31 mouse cellular contexts compared by ENCODE assay signal in the genomic region with DNA sequence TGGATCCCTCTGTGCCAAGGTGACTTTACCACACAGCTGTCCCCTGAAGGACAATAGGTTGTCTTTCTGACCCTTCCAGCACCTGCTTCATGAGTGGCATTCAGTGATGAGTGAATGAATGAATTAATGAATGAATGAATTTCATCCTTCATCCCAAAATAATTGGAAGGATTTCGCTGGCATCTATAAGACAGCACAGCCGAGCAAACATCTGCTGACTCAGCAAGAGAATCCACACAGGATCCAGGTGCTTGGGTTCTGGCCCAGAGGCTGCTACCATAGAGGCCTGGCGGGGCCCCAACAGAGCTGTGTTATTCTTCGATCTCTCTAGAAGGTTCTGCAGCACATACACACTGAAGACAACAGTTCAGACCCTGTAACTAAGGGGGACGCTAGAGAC.
"Had no signal": no experiment of that assay in that cellular context is flagged by ENCODE, and none has a peak within 500 bp of the region (broad histone marks: within the 10 kb centered on the region; RNA-seq: fewer than 3 reads in every experiment).

No protein-coding gene starts in this region.

- H3K4me3 ChIP-seq: heart, embryonic 12.5 days; heart, embryonic 13.5 days; heart, embryonic 15.5 days; hindbrain, embryonic 10.5 days; hindbrain, embryonic 12.5 days; hindbrain, embryonic 13.5 days; hindbrain, embryonic 15.5 days; intestine, embryonic 15.5 days; kidney, embryonic 15.5 days; layer of hippocampus, adult 2 months; left cerebral cortex, adult 2 months had no signal

- H3K27me3 ChIP-seq: heart, embryonic 12.5 days; heart, embryonic 13.5 days; heart, embryonic 15.5 days; hindbrain, embryonic 15.5 days; intestine, embryonic 15.5 days had no signal

- DNase-seq: heart, postnatal 10 days; heart, postnatal 14 days; heart, postnatal 36 days; heart, postnatal 4 days; kidney, adult 11 months; kidney, adult 18-20 months; kidney, adult 2 months; kidney, adult 8-10 months; kidney, adult 9 months; kidney, postnatal 10 days; kidney, postnatal 14 days; kidney, postnatal 25 days; kidney, postnatal 36 days; kidney, postnatal 4 days; layer of hippocampus, adult 9-11 months; layer of hippocampus, postnatal 36 days had no signal

- H3K9ac ChIP-seq: heart, embryonic 12.5 days; heart, embryonic 13.5 days; heart, embryonic 15.5 days; hindbrain, embryonic 12.5 days; hindbrain, embryonic 13.5 days; hindbrain, embryonic 14.5 days; hindbrain, embryonic 15.5 days; intestine, embryonic 15.5 days; kidney, embryonic 15.5 days had no signal

- H3K27ac ChIP-seq: heart, embryonic 13.5 days; heart, embryonic 15.5 days; hindbrain, embryonic 10.5 days; hindbrain, embryonic 12.5 days; hindbrain, embryonic 13.5 days; hindbrain, embryonic 14.5 days; hindbrain, embryonic 15.5 days; hindbrain, postnatal 0 days; intestine, embryonic 15.5 days; kidney, embryonic 15.5 days; kidney, postnatal 0 days; layer of hippocampus, adult 2 months; left cerebral cortex, adult 2 months had no signal

- H3K36me3 ChIP-seq: heart, embryonic 15.5 days; hindbrain, embryonic 13.5 days; hindbrain, embryonic 15.5 days; intestine, embryonic 15.5 days had no signal

- H3K9me3 ChIP-seq: heart, embryonic 12.5 days; heart, embryonic 13.5 days; heart, embryonic 15.5 days; hindbrain, embryonic 10.5 days; hindbrain, embryonic 12.5 days; hindbrain, embryonic 13.5 days; hindbrain, embryonic 15.5 days; intestine, embryonic 15.5 days; kidney, embryonic 15.5 days had no signal

- H3K4me2 ChIP-seq: heart, embryonic 11.5 days; heart, embryonic 12.5 days; heart, embryonic 13.5 days; heart, embryonic 15.5 days; hindbrain, embryonic 12.5 days; hindbrain, embryonic 13.5 days; hindbrain, embryonic 14.5 days; hindbrain, embryonic 15.5 days; intestine, embryonic 15.5 days; kidney, embryonic 15.5 days had no signal
